Mouse (Mus musculus) Patski (cell line): Measurements from ENCODE around the gene Mib2. TPM values are rescaled to one million over a fixed set of nuclear protein-coding genes. Genes with fewer than 3 reads are reported as not detected.
"Not testable (repeated sequence)": the region's sequence is repeated elsewhere in the genome, so short reads cannot be mapped to it uniquely, and the experiment has no call there.

ENCODE experiments used
- ATAC-seq: fragments of 100-300 bp; one replicate; pipeline ENCODE4 v1.8.0; 2021
- CTCF ChIA-PET: fragments of 350-600 bp; sonication (Branson Sonifier 250); formaldehyde crosslinking; loops from one replicate; lab custom pipeline; 2022; ENCODE audit warnings: inconsistent platforms; lab: Charles Lee
- POLR2A ChIA-PET: fragments of 350-600 bp; sonication (Branson Sonifier 250); formaldehyde crosslinking; loops from one replicate; lab custom pipeline; 2022; ENCODE audit warnings: antibody characterized with exemption, inconsistent platforms; lab: Charles Lee
- DNase-seq: peaks from one replicate; pipeline ENCODE4 v3.0.0-alpha.2; 2011; ENCODE audit warnings: low read depth, low spot score
- H3K27me3 ChIP-seq: fragments of 371-371 bp; one replicate; pipeline ENCODE4 v1.5.1; 2021
- CTCF ChIP-seq: fragments of 100-300 bp; IDR thresholded peaks from one replicate; pipeline ENCODE4 v1.5.1; 2021
- in situ Hi-C: fragments of 300-500 bp; cut with MboI; formaldehyde crosslinking; loops from 3 replicates; pipeline ENCODE4 v1.11.1; 2018; ENCODE audit warnings: low pct_unique_long_range_greater_than_20kb, mixed read lengths
- polyA plus RNA-seq: library from polyadenylated mRNA; unstranded; gene quantifications from one replicate; pipeline ENCODE4 v1.2.3, GENCODE M21; 2021

Mib2 gene
- polyA plus RNA-seq, 1 experiment from 2014 or later = 39.5 TPM

DNA sequence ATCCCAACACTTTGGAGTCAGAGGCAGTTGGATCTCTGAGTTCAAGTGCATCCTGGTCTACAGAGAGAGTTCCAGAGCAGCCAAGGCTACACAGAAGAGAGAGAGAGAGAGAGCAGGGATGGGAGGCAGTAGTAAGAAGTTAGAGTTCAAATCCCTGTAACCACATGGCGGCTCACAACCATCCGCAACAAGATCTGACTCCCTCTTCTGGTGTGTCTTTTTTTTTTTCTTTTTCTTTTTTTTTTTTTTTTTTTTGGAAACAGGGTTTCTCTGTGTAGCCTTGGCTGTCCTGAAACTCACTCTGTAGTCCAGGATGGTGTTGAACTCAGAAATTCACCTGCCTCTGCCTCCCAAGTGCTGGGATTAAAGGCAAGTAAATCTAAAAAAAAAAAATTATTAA lies 3.1 kb upstream of the Mib2 start:
- CTCF ChIA-PET = no interaction called here
- no peaks in the 10 kb centered on the region for H3K27me3 ChIP-seq
- in situ Hi-C loops = no loop called here
- no peak for DNase-seq
- POLR2A ChIA-PET = no interaction called here
- ATAC-seq = no peak
- no peak for TF ChIP-seq CTCF

DNA sequence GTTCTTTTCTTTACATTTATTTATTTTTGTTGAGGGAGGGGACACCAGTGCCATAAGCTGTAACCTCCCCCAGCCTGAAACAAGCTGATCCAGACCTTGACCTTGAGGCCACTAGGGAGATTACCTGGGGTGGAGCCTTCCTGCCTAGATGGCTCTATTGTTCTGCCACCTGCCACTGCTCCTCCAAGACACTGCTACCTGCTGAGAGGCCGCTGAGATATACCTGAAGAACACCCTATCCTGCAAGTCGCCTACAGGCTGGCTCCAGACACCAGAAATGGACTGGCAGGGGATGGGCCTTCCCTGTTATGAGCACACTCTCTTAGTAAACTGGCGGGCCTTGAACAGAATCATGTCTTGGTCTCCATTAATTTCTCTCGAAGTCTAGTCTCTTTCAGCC lies 1.2 kb upstream of the Mib2 start:
- ATAC-seq, H3K27me3 ChIP-seq, DNase-seq, in situ Hi-C loops, POLR2A ChIA-PET: not testable (repeated sequence)
- CTCF ChIA-PET = interaction anchor here (1.0 kb wide), 1 partner anchor 22 kb away, joined by 3 read pairs; no protein-coding TSS in a partner anchor

DNA sequence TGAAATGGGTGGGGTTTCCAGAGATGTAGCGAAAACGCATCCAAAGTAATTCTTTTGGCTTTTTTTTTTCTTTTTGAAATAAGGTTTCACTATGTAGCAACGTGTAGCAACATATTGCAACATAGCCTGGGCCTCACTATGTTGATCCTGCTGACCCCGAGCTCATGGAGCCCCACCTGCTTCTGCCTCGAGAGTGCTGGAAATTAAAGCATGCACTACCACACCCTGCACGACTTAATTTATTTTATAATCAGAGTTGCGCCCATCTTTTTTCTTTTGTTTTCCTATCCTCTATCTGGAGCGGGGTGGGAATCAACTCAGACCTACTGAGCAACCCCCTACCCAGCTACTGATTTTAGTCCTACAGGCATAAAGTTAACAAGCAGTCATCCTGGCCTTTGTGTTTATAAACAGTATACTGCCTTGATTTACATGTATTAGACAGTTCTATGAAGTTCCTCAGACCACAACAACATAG lies 639 bp upstream of the Mib2 start:
- ChIA-PET CTCF (interaction anchor here (0.9 to 1.3 kb wide), 3 partner anchors 15 to 29 kb away, joined by 3 read pairs; no protein-coding TSS in a partner anchor), POLR2A (interaction anchor here (0.7 to 1.6 kb wide), 2 partner anchors 18 to 198 kb away, joined by 3 to 4 read pairs; no protein-coding TSS in a partner anchor)
- no peak for TF ChIP-seq CTCF
- no peaks in the 10 kb centered on the region for H3K27me3 ChIP-seq
- DNase-seq (no peak), ATAC-seq (no peak)
- in situ Hi-C loops = no loop called here

DNA sequence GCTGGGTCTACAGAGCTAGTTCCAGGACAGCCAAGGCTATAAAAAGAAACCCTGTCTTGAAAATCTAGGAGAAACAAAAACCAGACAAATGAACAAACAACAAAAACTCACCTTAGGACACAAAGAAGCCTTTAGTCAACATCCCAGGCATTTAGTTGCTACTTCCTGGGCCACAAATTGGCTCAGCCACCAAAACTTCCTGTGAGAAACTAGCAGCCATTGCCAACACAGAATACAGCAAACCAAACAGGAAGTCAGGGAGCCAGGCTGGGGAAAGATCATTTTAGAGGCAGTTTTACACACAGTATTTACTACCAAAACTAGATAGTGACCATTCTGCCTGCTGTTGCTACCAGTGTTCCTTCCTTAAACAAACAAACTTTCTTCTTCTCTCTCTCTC lies 2.1 kb downstream of the Mib2 start:
- ChIA-PET CTCF (no interaction called here), POLR2A (no interaction called here)
- no peak for TF ChIP-seq CTCF
- no peaks in the 10 kb centered on the region for H3K27me3 ChIP-seq
- in situ Hi-C loops = no loop called here
- ATAC-seq (no peak), DNase-seq (no peak)

DNA sequence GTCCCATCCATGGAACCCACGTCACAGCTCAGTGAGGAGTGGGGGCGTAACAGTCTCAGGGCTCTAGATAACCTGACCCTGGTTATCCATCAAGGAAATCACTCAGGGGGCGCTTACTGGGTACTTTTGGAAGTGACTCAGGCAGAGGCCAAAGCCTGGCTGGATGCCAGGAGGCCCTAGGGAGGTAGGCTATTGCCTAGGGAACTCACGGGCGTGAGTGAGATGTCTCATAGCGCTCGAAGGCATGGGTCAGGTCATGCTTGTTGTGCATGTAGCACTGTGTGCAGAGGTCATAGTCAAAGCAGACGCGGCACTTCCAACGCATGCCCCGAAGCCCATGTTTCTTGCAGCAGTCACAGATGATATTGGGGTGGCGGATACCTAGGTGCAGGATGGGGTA lies 8.4 kb downstream of the Mib2 start:
- ChIA-PET POLR2A (interaction anchor here (0.9 kb wide), 1 partner anchor 9 kb away, joined by 3 read pairs; no protein-coding TSS in a partner anchor), CTCF (no interaction called here)
- ATAC-seq = peak; percentile 79
- TF ChIP-seq CTCF = no peak
- in situ Hi-C loops = no loop called here
- DNase-seq = peak; percentile 71
- no peaks in the 10 kb centered on the region for H3K27me3 ChIP-seq

DNA sequence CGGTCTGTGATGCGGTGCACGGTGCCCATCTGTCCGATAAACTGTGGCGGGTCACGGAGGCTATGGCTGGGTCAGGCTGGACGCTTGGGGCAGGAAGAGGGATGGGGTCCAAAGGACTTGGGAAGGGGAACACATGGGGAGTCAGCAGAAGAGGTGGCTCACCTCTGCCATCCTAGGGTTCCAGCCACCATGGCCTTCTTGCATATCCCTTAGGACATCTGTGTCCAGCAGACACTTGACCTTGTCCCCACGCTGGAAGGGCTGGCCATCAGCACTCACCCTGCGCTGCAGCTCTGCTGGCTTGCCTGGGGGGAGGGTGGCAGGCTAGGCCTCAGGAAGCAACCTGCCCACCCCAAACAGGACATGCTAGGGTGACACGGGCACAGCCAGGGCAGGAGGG lies 10.0 kb downstream of the Mib2 start:
- POLR2A ChIA-PET = no interaction called here
- CTCF ChIA-PET = no interaction called here
- in situ Hi-C loops = no loop called here
- no peak for DNase-seq
- no peak for ATAC-seq
- H3K27me3 ChIP-seq = no peaks in the 10 kb centered on the region
- no peak for TF ChIP-seq CTCF

DNA sequence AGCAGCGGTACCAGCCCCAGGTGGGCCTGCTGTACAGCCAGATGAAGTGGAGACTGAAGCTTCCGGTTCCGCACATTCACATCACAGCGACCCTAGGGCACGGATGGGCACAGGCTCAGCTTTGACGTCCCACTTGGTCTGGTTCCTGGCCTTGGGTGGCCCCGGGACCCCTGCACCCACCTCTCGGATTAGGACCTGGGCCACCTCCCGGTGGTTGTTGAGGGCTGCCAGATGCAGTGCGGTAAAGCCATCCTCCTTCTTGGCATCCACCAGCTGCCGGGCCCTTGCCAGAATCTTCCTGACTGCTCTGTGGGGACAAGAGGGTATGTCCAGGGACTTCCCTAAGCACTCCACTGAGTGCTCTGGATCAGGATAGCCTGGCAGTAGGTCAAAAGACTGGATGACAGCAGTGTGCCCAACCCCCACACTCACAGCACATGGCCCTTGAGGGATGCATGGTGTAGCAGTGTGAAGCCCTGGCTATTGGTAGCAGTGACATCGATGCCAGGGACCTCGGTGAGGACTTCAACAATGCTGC lies 12.7 kb downstream of the Mib2 start:
- DNase-seq (no peak), ATAC-seq (no peak)
- POLR2A ChIA-PET = no interaction called here
- CTCF ChIA-PET = no interaction called here
- no peak for TF ChIP-seq CTCF
- in situ Hi-C loops = no loop called here
- H3K27me3 ChIP-seq = no peaks in the 10 kb centered on the region

DNA sequence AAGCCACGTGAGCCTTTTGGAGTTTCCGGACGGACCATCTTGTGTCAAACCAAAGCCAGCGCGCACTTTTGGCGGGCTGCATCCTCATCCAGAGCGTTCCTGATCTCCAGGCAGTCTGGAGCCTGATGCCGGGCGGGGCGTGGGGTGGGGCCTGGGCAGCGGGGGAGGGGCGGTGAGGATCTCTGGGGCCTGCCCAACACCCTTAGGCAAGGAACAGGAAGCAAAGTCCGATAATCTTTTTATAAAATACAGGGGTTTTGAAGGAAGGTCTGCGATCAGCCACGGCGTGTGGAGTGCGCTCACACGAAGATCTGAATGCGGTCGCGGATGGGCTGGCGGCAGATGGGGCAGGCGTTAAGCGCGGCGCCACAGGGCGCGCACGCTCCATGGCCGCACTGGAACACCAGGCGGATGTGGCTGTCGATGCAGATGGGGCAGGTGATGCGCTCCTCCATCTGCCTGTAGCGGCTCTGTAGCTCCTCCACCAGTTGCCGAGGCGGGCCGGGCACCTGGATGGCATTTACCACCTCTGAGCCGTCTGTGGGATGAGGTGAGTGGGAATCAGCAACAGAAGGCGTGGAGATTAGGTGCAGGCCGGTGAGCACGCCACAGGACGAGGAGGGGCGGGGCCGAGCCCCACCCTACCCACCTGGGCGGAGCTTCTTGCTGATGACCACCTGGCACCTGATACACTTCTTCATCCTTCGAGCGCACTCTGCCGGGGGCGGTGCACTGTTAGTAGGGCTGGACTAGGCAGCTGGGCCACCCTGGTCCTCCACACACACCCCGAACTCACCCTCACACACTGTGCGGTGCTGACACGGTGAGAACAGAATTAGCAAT lies 14.3 kb downstream of the Mib2 start:
- in situ Hi-C loops = no loop called here
- POLR2A ChIA-PET = no interaction called here
- DNase-seq (no peak), ATAC-seq (no peak)
- TF ChIP-seq CTCF = no peak
- CTCF ChIA-PET = no interaction called here
- H3K27me3 ChIP-seq = no peaks in the 10 kb centered on the region

DNA sequence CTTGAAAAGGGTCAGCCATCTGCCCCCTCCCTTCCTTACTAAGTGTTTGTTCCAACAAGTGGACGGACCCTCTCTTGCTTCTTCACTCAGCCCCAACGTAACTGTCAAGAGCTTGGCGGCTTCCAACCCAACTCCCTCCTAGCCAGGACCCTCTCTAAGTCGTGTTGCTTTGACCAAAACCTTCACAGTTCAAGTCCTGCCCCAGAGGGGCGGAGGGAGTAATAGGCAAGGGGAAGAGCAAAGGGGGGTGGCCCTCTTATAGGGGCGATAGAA lies 14.9 kb downstream of the Mib2 start:
- in situ Hi-C loops = no loop called here
- CTCF ChIA-PET = no interaction called here
- POLR2A ChIA-PET = no interaction called here
- no peak for ATAC-seq
- no peak for TF ChIP-seq CTCF
- no peak for DNase-seq
- H3K27me3 ChIP-seq = no peaks in the 10 kb centered on the region

DNA sequence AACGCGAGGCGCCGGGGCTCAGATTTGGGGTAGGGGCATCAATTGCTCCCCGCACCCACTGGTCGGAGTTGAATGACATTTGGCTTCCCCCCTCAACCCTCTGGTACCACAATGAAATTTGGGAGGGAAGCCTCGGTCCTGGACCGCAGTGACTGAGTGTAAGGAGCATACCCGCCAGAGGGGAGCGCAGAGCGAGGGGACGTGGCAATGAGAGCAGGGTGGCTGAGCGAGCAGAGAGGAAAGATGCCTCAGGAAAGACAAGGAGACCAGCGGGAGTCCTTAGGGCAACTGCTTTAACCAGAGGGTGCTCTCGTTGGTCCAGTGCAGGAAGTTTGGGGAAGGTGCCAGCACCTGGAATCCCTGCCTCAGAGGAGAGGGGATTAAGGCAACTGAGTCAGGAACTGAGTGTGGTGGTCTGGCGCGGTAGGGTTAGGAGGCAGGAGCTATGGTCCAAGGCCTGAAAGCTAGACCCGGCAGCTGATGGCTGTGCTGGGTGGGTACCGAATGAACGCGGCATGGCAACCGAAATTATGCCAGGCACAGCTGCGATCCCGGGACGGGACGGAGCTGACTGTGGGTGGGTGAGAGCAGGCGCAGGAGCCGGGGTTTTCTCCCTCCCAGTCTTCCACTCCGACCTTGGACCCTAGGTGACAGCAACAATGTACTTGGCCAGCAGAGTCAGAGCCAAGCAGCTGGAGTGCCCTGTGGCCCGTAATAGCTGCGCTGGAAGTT lies 15.4 kb downstream of the Mib2 start:
- POLR2A ChIA-PET = no interaction called here
- in situ Hi-C loops = no loop called here
- DNase-seq (no peak), ATAC-seq (no peak)
- CTCF ChIA-PET = no interaction called here
- H3K27me3 ChIP-seq = no peaks in the 10 kb centered on the region
- TF ChIP-seq CTCF = no peak

DNA sequence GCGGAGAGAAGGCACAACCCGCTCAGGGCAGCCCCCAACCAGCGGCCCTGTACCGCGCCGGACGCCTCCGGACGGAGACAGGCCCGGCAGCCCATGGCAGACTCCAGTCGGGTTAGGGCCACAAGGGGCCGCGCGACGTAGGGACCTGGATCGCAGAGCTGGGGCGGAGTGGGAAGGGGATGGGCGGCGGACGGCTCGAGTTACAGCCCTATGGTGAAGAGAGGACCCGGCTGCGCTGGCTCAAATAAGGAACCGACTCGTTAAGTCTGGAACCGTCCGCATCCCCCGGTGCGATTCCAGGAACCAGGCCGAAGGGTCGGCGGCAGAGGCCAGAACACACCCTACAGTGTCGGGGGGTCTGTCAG lies 15.9 kb downstream of the Mib2 start, which contains the start of gene Mmp23:
Gene Mmp23, minus strand, starts transcription at position 299 of the 365 bp plus-strand sequence.
- ATAC-seq (no peak), DNase-seq (no peak)
- in situ Hi-C loops = no loop called here
- TF ChIP-seq CTCF = no peak
- POLR2A ChIA-PET = no interaction called here
- H3K27me3 ChIP-seq = no peaks in the 10 kb centered on the region
- CTCF ChIA-PET = no interaction called here
